Mouse (Mus musculus) central nervous system, embryonic 18 days (tissue): ENCODE data around the gene Spon1. TPM values are rescaled to one million over a fixed set of nuclear protein-coding genes. Genes with fewer than 3 reads are reported as not detected.

Experiments used
- polyA plus RNA-seq: library from polyadenylated mRNA; depleted of rRNA; stranded (reverse); fragments of >200 nt; gene quantifications from 2 replicates; pipeline ENCODE4 v1.2.3, GENCODE M21; 2012; rRNA removed

Gene Spon1
- 18.1 and 19.1 TPM in 2 replicates for polyA plus RNA-seq

DNA sequence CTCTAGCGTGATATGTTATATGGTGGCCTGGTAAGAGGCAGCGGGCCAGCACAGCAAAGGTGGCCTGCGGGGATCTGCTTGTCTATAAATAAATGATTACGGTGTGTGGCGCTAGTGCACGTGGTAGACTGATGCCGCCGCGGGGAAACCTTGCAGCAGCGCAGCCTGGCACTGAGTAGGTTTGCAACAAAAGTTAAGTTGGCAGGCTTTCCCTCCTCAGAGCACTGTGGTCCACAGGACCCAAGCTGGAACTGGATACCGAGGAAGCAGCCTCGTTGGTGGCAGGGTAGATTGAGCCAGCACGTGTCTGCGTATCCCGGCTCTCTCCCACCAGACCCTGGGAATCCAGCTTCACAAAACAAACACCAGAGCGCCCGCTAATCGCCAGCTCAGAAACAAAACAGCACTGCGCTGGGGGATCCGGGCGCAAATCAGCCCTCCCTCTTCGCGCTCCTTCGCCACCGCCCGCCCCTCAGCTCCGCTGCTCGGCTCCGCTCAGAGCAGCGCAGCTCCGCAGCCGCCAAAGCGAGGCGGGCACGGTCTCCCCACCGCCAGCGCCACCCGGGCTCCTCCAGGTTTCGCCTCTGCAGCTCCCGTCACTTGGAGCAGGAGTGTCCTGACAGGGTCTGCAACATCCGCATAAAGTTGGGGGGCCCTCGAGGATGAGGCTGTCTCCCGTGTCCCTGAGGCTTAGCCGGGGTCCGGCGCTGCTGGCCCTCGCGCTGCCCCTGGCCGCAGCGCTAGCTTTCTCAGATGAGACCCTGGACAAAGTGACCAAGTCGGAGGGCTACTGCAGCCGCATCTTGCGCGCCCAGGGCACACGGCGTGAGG, at the start of gene Spon1:
Gene Spon1 (plus strand): TSS at position 332 of the 831 bp plus-strand sequence.

